Mouse (Mus musculus) C2C12 (cell line): ENCODE results near the gene Tapt1.

ENCODE experiments used
- CEBPB ChIP-seq: IDR thresholded peaks from one replicate; pipeline ENCODE4 v1.6.1; 2011; ENCODE audit warnings: low read depth, mild to moderate bottlenecking, control low read depth, moderate library complexity
- CTCF ChIP-seq: IDR thresholded peaks from one replicate; pipeline ENCODE4 v1.5.1; 2011; ENCODE audit not compliant: control insufficient read depth, insufficient read depth, insufficient read length
- FOSL1 ChIP-seq: IDR thresholded peaks from one replicate; pipeline ENCODE4 v1.8.0; 2011; ENCODE audit warnings: mild to moderate bottlenecking, low read length; ENCODE audit not compliant: poor library complexity, insufficient read depth, severe bottlenecking
- MAX ChIP-seq: IDR thresholded peaks from one replicate; pipeline ENCODE4 v1.6.1; 2011; ENCODE audit warnings: mild to moderate bottlenecking, control low read depth
- MYOG ChIP-seq: IDR thresholded peaks from one replicate; pipeline ENCODE4 v1.6.1; 2011; ENCODE audit not compliant: control insufficient read depth, insufficient read length; ENCODE audit errors: extremely low read depth

GRCm38 (mm10) chr5:44258163-44258562 lies 31.7 kb upstream of the Tapt1 start:
- TF ChIP-seq CTCF, result no peak
- no peak for TF ChIP-seq MYOG
- TF ChIP-seq CEBPB, result no peak
- TF ChIP-seq MAX, result no peak
- TF ChIP-seq FOSL1, result no peak
